Mouse (Mus musculus) splenic B cell, adult 2 months (primary cell): Measurements from ENCODE around the gene Nedd8.

Experiments
- DNase-seq: peaks from one replicate; pipeline ENCODE4 v3.0.0-alpha.2; 2011; ENCODE audit warnings: low read depth, low spot score
- H3K27me3 ChIP-seq: 2 replicates; pipeline ENCODE4 v1.6.1; 2012; ENCODE audit warnings: mild to moderate bottlenecking, low read length, moderate library complexity, mixed read lengths; ENCODE audit not compliant: control insufficient read depth, poor library complexity, insufficient read depth, severe bottlenecking
- H3K36me3 ChIP-seq: 2 replicates; pipeline ENCODE4 v1.6.1; 2012; ENCODE audit warnings: mild to moderate bottlenecking, low read length, moderate library complexity, mixed read lengths; ENCODE audit not compliant: control insufficient read depth, poor library complexity, insufficient read depth, severe bottlenecking

Nedd8 gene

DNA sequence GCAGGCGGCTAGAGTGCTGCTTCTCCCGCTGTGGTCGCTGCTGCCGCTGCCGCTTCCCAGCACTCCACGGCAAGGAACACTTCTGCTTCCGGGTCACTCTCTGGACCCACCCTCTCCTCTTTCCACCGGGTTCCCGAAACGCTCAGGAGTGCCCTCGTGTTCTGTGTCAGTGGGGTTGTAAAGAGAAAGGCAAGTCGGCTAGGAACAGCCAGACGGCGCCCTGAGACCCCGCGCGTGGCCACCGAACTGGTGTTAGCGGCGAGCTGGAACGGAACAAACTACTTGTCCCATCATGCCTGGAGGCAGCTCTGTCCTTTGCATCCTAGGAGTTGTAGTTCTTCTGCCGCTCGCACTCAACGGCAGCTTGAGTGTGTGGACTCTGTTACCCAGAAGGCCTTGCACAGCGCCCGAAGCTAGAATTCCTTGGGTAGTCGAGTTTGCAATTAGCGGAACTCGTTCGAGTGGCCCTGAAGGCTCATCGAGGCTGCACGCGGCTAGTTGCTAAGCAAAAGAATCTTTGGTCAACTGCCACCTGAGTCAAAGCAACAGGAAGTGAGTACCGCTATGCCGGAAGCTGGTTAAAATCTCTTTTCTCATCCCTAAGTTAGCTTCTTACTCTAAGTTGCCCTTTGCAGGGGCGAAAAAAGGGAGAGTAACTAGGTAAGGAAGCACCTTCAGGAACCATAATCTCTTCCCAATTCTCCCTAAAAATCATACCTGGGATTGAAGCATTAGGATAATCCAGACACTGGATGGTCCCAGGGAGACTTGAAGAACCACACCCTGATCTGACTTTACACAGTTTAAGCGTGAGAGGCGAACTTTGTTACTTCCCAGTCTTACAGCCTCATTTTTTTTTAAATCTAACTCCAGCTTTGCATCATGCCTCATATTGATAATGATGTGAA, at the start of gene Nedd8, which contains the start of gene Gmpr2:
TSS of gene Nedd8 (minus strand) at position 292 of the 908 bp plus-strand sequence.
TSS of gene Gmpr2 (plus strand) at position 109 of the 908 bp plus-strand sequence.
- DNase-seq, result peak; percentile 97
- H3K27me3 ChIP-seq, result no peaks in the 10 kb centered on the region
- H3K36me3 ChIP-seq, result no peaks in the 10 kb centered on the region; the same call in 1 of the 2 replicates

- H3K36me3 ChIP-seq, result peaks cover 25% of the 10 kb centered on the region
- DNase-seq, result no peak
- H3K27me3 ChIP-seq, result no peaks in the 10 kb centered on the region
These were observed 49.2 kb upstream of the Nedd8 start for GRCm38 (mm10) chr14:55721076-55721475.

DNA sequence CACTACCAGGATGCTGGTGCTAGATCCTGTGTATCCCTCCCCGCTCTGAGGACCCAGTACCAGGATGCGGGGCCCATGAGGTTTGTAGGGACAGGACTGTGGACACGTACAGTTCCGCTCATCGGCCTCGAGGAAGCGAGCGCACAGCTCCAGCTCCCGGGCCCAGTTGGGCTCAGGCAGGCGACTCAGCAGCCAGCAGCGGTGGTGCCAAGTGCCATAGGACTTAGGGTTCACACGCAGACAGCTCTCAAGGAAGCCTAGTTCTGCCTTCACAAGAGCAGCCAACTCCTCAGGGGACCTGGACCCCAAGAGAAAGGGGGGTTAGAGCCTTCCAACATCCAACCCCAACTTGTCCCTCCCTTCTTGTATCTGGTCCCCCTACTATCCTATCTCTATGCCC, 48.7 kb upstream of the Nedd8 start:
- Histone ChIP-seq H3K36me3 (peaks cover 25% of the 10 kb centered on the region), H3K27me3 (no peaks in the 10 kb centered on the region)
- DNase-seq, result no peak

DNA sequence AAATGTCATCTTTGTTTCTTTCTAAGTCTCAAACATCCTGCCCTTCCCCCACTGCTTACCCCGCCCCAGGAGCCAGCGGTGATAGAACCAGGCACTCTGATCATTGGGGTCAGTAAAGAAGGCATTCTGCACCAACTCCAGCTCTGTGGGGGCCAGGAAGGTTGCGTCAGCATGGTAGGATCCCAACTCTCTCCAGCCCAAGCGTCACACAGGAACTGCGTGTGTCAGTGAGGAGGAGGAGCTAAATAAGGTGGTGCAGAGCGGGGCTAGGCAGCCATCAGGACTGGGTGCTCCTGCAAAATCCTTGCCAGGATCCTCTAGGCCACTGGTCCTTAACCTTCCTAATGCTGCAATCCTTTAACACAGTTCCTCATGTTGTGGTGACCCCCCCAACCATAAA, 47.8 kb upstream of the Nedd8 start:
- no peak for DNase-seq
- Histone ChIP-seq H3K36me3 (peaks cover 25% of the 10 kb centered on the region), H3K27me3 (no peaks in the 10 kb centered on the region)

DNA sequence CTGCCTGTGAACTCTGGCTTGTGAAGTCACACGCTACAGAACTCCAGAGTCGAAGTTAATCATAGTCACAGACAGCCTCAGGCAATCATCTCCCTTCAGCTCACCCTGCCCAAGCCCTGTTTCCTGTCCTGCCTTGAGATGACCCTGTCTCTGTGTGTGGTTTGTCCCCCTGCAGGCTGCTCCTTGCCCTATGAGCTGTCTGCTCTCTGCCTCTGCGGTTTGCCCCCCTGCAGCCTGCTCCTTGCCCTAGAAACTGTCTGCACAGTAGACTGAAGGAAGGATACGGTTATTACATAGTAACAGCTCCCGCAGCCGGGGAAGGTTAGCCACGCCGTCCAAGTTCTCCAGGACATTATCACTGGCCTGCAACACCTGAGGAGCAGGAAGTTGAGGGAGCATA, 45.0 kb upstream of the Nedd8 start:
- Histone ChIP-seq H3K27me3 (no peaks in the 10 kb centered on the region; the same call in 1 of the 2 replicates), H3K36me3 (peaks cover 25% of the 10 kb centered on the region)
- DNase-seq, result no peak

DNA sequence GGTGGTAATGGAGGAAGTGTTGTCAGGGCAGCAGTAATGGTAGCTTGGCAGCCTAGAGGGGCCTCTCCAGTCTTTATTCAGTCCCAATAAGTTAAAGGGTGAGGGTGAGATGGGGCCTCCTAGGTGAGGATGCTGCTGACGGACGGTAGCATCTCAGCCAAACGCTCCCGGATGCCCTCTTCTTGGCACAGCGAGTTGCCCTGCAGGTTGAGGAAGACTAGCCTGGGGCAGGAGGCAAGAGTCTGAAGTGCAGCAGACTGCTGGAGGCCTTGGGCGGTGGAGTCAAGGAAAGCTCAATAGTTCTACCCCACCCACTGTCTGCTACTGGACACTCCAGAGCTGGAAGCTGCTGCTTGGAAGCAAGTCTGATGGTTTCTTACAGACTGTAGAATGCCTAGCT, 44.3 kb upstream of the Nedd8 start:
- Histone ChIP-seq H3K36me3 (peaks cover 25% of the 10 kb centered on the region), H3K27me3 (no peaks in the 10 kb centered on the region; the same call in 1 of the 2 replicates)
- DNase-seq, result no peak

DNA sequence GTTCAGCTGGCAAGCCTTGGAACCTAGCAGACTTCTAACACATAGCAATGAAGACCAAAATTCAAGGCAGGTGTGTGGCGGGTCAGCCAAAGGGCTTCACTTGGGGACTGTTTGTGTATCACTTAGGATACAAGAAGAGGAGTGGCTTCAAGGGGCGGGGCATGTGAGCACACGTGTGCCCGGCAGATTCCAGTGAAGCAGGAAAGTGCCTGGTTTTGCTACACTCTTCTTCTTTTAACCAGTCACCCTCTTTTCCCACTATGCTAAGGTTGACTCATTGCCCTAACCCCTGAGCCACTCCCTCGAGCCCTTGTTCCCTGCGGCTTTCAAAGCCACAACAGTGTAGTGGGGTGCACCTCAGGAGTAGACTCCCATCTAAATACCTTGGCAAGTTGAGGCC, 43.0 kb upstream of the Nedd8 start:
- no peak for DNase-seq
- Histone ChIP-seq H3K36me3 (peaks cover 23% of the 10 kb centered on the region), H3K27me3 (no peaks in the 10 kb centered on the region; the same call in 1 of the 2 replicates)

GRCm38 (mm10) chr14:55713729-55714122, 41.8 kb upstream of the Nedd8 start, which contains the start of gene Tgm1:
Gene Tgm1, minus strand, starts transcription at chr14:55713926.
- H3K36me3 ChIP-seq, result peaks cover 14% of the 10 kb centered on the region
- no peak for DNase-seq
- H3K27me3 ChIP-seq, result no peaks in the 10 kb centered on the region; the same call in 1 of the 2 replicates

DNA sequence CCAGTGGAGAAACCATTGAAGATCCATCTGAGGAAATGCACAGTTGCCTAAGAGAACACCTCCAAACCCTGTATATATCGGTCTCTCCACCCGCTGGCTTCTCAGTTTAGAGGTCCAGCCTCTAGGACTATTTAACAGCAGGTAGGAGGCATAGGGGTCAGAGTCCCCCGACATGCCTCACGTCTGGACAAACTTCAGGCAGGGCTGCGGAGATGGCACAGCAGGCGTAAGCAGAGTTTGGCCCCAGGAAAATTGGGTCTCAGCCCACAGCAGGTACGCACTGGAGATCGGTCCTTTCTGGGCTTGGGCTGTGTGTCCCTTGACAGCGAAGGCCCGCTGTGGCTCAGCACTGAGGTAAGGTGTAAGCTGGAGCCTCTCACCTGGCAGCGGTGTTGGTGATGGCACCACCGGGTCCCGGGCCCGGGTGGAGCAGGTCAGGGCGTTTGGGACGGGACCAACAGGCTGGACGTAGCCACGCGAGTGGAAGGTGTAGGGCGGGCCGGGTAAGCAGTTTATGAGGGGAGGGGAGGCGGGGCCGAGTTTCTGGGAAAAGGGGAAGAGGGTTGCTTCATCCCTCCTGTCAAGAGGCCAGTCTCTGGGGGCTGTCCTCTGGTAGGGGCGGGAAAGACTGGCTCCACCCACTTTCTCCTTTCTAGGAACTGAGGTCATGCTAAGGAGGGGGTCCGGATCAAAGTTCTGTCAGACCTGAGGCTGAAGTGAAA, 41.2 kb upstream of the Nedd8 start:
- Histone ChIP-seq H3K27me3 (no peaks in the 10 kb centered on the region; the same call in 1 of the 2 replicates), H3K36me3 (peaks cover 8% of the 10 kb centered on the region)
- no peak for DNase-seq

GRCm38 (mm10) chr14:55711786-55712185, 39.9 kb upstream of the Nedd8 start:
- H3K27me3 ChIP-seq, result no peaks in the 10 kb centered on the region; the same call in 1 of the 2 replicates
- DNase-seq, result no peak
- H3K36me3 ChIP-seq, result peaks cover 1% of the 10 kb centered on the region; the same call in 1 of the 2 replicates

- Histone ChIP-seq H3K27me3 (no peaks in the 10 kb centered on the region; the same call in 1 of the 2 replicates), H3K36me3 (no peaks in the 10 kb centered on the region)
- no peak for DNase-seq
These were observed 37.6 kb upstream of the Nedd8 start for GRCm38 (mm10) chr14:55709509-55709908.

GRCm38 (mm10) chr14:55707397-55707796, 35.5 kb upstream of the Nedd8 start:
- H3K36me3 ChIP-seq, result no peaks in the 10 kb centered on the region
- no peaks in the 10 kb centered on the region for H3K27me3 ChIP-seq
- no peak for DNase-seq

- H3K36me3 ChIP-seq, result no peaks in the 10 kb centered on the region
- DNase-seq, result no peak
- no peaks in the 10 kb centered on the region for H3K27me3 ChIP-seq
These were observed 34.2 kb upstream of the Nedd8 start for GRCm38 (mm10) chr14:55706051-55706600.

DNA sequence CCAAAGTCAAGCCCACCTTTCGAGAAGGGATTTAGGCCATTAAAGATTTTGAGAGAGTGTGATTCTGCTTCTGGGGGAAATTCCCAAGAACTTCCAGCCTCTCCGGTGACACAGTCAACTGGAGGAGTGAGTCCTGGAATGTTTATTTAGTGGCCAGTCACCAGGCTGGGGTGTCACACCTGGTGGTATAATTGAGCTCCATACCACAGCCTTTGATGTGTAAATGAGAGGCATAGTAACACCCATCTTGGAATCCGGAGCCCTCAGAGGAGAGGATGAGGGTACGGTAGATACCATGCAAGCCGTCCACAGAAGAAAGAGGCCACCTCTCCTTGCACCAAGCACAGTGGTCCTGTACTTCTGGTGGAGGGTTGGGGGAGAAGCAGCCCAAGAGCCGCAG, 30.8 kb upstream of the Nedd8 start:
- no peaks in the 10 kb centered on the region for H3K36me3 ChIP-seq
- no peaks in the 10 kb centered on the region for H3K27me3 ChIP-seq
- no peak for DNase-seq

DNA sequence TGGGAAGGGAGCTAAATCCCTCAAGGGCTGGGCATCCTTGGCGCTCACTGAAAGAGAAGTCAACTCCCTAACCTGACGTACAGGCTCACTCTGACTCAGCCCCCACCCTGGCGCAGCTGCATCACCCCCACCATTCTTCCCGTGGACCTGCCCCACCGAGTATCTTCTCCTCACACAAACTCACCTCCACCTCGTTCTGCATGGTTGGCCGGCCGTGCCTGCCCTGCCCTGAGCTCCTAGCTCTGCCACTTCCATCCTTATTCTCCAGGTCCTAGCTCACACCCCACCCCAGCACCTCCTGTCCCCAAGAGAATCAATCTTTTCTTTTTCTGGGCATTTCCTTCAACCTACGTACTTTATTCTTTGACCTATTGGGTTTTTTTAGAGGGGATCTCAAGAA, 29.2 kb upstream of the Nedd8 start:
- no peak for DNase-seq
- H3K36me3 ChIP-seq, result no peaks in the 10 kb centered on the region
- no peaks in the 10 kb centered on the region for H3K27me3 ChIP-seq
